Mouse (Mus musculus) kidney, adult 11 months (tissue): ENCODE results near the gene Lgi4.

Experiments
- DNase-seq: peaks from one replicate; pipeline ENCODE4 v3.0.0; 2022

The Lgi4 gene

GRCm38 (mm10) chr7:31059108-31059507 lies at the start of gene Lgi4:
Gene Lgi4 (plus strand): TSS chr7:31059342.
- peak; percentile 63 for DNase-seq

- no peak for DNase-seq
These were observed 46.2 kb upstream of the Lgi4 start for GRCm38 (mm10) chr7:31012971-31013370.

- no peak for DNase-seq
These were observed 41.8 kb upstream of the Lgi4 start for GRCm38 (mm10) chr7:31017104-31017901.

- DNase-seq, result no peak
These were observed 30.5 kb upstream of the Lgi4 start for GRCm38 (mm10) chr7:31028609-31029008.

- no peak for DNase-seq
These were observed 28.4 kb upstream of the Lgi4 start for GRCm38 (mm10) chr7:31030717-31031116.

GRCm38 (mm10) chr7:31031731-31032130 lies 27.4 kb upstream of the Lgi4 start:
- DNase-seq, result no peak

- DNase-seq, result no peak
These were observed 25.6 kb upstream of the Lgi4 start for GRCm38 (mm10) chr7:31033409-31034165.

GRCm38 (mm10) chr7:31034789-31035188 lies 24.4 kb upstream of the Lgi4 start:
- no peak for DNase-seq

- DNase-seq, result no peak
These were observed 23.9 kb upstream of the Lgi4 start for GRCm38 (mm10) chr7:31035291-31035690.

GRCm38 (mm10) chr7:31036917-31037316 lies 22.2 kb upstream of the Lgi4 start:
- no peak for DNase-seq

GRCm38 (mm10) chr7:31037675-31038074 lies 21.5 kb upstream of the Lgi4 start:
- DNase-seq, result no peak

- DNase-seq, result no peak
These were observed 20.1 kb upstream of the Lgi4 start for GRCm38 (mm10) chr7:31039011-31039410.

GRCm38 (mm10) chr7:31040281-31041022 lies 18.7 kb upstream of the Lgi4 start:
- DNase-seq, result no peak

GRCm38 (mm10) chr7:31041023-31041407 lies 18.1 kb upstream of the Lgi4 start:
- no peak for DNase-seq

GRCm38 (mm10) chr7:31041662-31042315 lies 17.4 kb upstream of the Lgi4 start:
- peak; percentile 41 for DNase-seq

GRCm38 (mm10) chr7:31042431-31042910 lies 16.7 kb upstream of the Lgi4 start, which contains the start of gene Fxyd5:
Gene Fxyd5 (minus strand): TSS chr7:31042481.
- no peak for DNase-seq

GRCm38 (mm10) chr7:31049135-31049845 lies 9.9 kb upstream of the Lgi4 start:
- no peak for DNase-seq

- no peak for DNase-seq
These were observed 9.3 kb upstream of the Lgi4 start for GRCm38 (mm10) chr7:31049846-31050281.

- DNase-seq, result no peak
These were observed 8.7 kb upstream of the Lgi4 start for GRCm38 (mm10) chr7:31050487-31050886.

GRCm38 (mm10) chr7:31050921-31051320 lies 8.2 kb upstream of the Lgi4 start:
- no peak for DNase-seq

GRCm38 (mm10) chr7:31051321-31052021 lies 7.7 kb upstream of the Lgi4 start, which contains the start of gene Fxyd7:
Gene Fxyd7 (minus strand): TSS chr7:31051467.
- DNase-seq, result no peak
